Mouse (Mus musculus): ENCODE measurements at regions not wholly inside any gene's neighbourhood (a gene's known extent, or its start where the extent isn't known, plus 50 kb on each side); places are given as distances from the start of the nearest gene placed in this dataset.

GRCm38 (mm10) chrX:12933294-12933807, 137.9 kb upstream of the Usp9x start:
- no peak overlapping the region for H3K4me2 ChIP-seq
- no peaks in the 10 kb centered on the region; the same call in none of the 2 replicates for H3K27me3 ChIP-seq (replicated peaks)
- H3K9me3 ChIP-seq (replicated peaks), result no peaks in the 10 kb centered on the region
- no peak for ATAC-seq (ENCODE audit: insufficient number of reproducible peaks, low FRiP score)
- H3K4me3 ChIP-seq, result no peak overlapping the region
- WGBS, result 81% methylated on average over 4 of the region's 4 CpGs
- H3K36me3 ChIP-seq, result no peaks in the 10 kb centered on the region
- H3K4me1 ChIP-seq (replicated peaks), result peaks cover 5% of the 10 kb centered on the region; the same call in 1 of the 2 replicates
- no peak overlapping the region for H3K27ac ChIP-seq (ENCODE audit: poor library complexity, severe bottlenecking)
- no peak overlapping the region for H3K9ac ChIP-seq

DNA sequence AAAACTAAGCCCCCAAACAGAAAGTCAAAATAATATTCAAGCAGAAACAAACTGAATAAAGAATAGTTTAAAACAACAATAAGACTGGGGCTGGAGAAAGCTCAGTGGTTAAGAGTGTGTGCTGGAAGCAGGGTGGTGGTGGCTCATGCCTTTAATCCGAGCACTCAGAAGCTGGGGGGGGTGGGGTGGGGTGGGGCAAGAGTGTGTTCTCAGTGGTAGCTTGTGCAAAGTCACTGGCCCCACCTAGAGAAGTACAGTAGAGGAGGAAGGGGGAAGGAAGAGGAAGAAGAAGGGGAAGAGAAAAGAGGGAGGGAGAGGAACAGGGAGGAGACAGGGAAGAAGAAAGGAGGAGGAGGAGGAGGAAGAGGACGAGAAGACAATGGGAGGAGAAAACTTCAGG, 141.1 kb upstream of the Usp9x start:
- Histone ChIP-seq H3K36me3 (no peaks in the 10 kb centered on the region), H3K9ac (no peak overlapping the region), H3K4me2 (no peak overlapping the region), H3K27ac (ENCODE audit: poor library complexity, severe bottlenecking) (no peak overlapping the region), H3K9me3 (replicated peaks) (no peaks in the 10 kb centered on the region), H3K27me3 (replicated peaks) (no peaks in the 10 kb centered on the region), H3K4me3 (no peak overlapping the region), H3K4me1 (replicated peaks) (peaks cover 21% of the 10 kb centered on the region)
- 0 out of 2 replicates have a peak, but pooled peaks have one; percentile 44 for ATAC-seq (ENCODE audit: insufficient number of reproducible peaks, low FRiP score)
- WGBS, result 51% methylated on average over 2 of the region's 2 CpGs

DNA sequence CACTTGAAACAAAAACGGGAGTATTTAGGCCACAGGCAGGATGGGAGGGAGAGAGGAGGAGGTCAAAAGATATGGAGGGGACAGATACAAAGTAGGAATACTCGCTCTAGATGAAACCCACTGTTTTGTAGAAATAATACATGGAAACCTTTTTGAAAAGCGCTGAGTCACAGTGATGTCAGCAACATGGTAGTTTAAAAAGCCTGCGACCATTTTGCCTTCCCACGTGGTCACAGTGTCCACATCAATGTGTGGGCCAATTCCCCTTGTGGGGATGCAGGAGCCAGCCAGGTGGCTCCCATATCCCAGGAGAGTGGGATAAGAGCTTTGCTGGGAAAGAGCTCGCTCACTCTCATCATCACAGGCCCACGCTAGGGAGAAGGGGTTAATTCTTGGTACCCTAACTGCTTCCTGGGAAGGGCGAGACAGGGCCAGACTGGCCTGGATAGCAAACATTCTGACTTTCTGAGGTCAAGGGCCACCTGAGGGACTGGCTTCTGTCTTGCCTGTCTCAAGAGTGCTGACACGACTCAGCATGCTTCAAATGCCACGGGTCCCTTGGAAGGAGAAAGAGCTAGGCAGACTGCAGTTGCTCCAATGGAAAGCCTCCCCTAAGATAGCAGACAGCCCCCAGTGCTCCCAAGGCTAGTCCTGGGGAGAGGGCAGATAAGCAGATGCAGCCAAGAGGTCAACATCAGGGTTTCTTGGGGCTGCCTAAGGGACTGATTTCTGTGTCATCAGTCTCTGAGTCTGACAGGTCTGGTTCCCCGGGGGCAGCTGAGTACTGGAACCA, 143.3 kb upstream of the Usp9x start:
- Histone ChIP-seq H3K4me2 (peak overlapping the region; percentile 21; the same call in 1 of the 2 replicates), H3K27ac (ENCODE audit: poor library complexity, severe bottlenecking) (peak overlapping the region; percentile 89), H3K36me3 (no peaks in the 10 kb centered on the region), H3K9ac (no peak overlapping the region), H3K27me3 (replicated peaks) (no peaks in the 10 kb centered on the region), H3K9me3 (replicated peaks) (no peaks in the 10 kb centered on the region), H3K4me1 (replicated peaks) (peaks cover 21% of the 10 kb centered on the region), H3K4me3 (no peak overlapping the region)
- WGBS, result 31% methylated on average over 11 of the region's 11 CpGs
- peak; percentile 85 for ATAC-seq (ENCODE audit: insufficient number of reproducible peaks, low FRiP score)

- H3K4me2 ChIP-seq, result no peak overlapping the region
- no peak for ATAC-seq (ENCODE audit: insufficient number of reproducible peaks, low FRiP score)
- no peak overlapping the region for H3K9ac ChIP-seq
- no peak overlapping the region for H3K27ac ChIP-seq (ENCODE audit: poor library complexity, severe bottlenecking)
- no peaks in the 10 kb centered on the region for H3K9me3 ChIP-seq (replicated peaks)
- H3K36me3 ChIP-seq, result no peaks in the 10 kb centered on the region
- no peaks in the 10 kb centered on the region for H3K27me3 ChIP-seq (replicated peaks)
- 71% methylated on average over 10 of the region's 10 CpGs for WGBS
- H3K4me3 ChIP-seq, result no peak overlapping the region
- H3K4me1 ChIP-seq (replicated peaks), result peaks cover 21% of the 10 kb centered on the region
These were observed 146.3 kb upstream of the Usp9x start for GRCm38 (mm10) chrX:12924705-12925644.

- ATAC-seq (ENCODE audit: insufficient number of reproducible peaks, low FRiP score), result no peak
- no peaks in the 10 kb centered on the region for H3K27me3 ChIP-seq (replicated peaks)
- WGBS, result 40% methylated on average over 3 of the region's 3 CpGs
- no peak overlapping the region for H3K27ac ChIP-seq (ENCODE audit: poor library complexity, severe bottlenecking)
- 0 out of 2 replicates have a peak, but pooled peaks cover 3% of the 10 kb centered on the region for H3K4me1 ChIP-seq (replicated peaks)
- H3K9me3 ChIP-seq (replicated peaks), result no peaks in the 10 kb centered on the region
- H3K9ac ChIP-seq, result no peak overlapping the region
- H3K4me3 ChIP-seq, result no peak overlapping the region
- H3K36me3 ChIP-seq, result no peaks in the 10 kb centered on the region
- no peak overlapping the region for H3K4me2 ChIP-seq
These were observed 151.7 kb upstream of the Usp9x start for GRCm38 (mm10) chrX:12919576-12919975.

DNA sequence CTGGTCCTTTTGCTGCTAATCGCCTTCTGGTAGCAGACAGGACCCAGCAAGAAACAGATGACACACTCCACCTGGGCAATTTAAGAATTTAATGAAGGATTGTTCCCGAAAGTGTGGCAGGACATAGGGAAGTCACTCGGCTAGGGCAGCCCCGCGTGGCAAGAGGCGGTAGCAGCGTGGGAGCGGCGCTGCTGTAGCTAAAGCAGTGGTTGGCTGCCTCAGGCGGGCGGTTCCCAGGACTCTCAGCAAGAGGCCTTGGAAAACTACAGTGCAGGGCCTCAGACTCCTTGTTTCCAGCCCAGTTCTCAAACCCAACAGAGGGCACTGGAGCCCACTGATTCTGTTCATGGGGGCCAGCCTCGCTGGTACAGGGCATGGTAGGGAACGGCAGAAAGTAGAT, 154.2 kb upstream of the Usp9x start:
- H3K27ac ChIP-seq (ENCODE audit: poor library complexity, severe bottlenecking), result peak overlapping the region; percentile 66
- peak overlapping the region; percentile 63 for H3K4me2 ChIP-seq
- H3K4me3 ChIP-seq, result peak overlapping the region; percentile 28
- H3K9ac ChIP-seq, result peak overlapping the region; percentile 48; the same call in 1 of the 2 replicates
- WGBS, result 19% methylated on average over 13 of the region's 13 CpGs
- no peak for ATAC-seq (ENCODE audit: insufficient number of reproducible peaks, low FRiP score)
- no peaks in the 10 kb centered on the region for H3K36me3 ChIP-seq
- H3K27me3 ChIP-seq (replicated peaks), result no peaks in the 10 kb centered on the region
- H3K9me3 ChIP-seq (replicated peaks), result no peaks in the 10 kb centered on the region
- 0 out of 2 replicates have a peak, but pooled peaks cover 3% of the 10 kb centered on the region for H3K4me1 ChIP-seq (replicated peaks)

DNA sequence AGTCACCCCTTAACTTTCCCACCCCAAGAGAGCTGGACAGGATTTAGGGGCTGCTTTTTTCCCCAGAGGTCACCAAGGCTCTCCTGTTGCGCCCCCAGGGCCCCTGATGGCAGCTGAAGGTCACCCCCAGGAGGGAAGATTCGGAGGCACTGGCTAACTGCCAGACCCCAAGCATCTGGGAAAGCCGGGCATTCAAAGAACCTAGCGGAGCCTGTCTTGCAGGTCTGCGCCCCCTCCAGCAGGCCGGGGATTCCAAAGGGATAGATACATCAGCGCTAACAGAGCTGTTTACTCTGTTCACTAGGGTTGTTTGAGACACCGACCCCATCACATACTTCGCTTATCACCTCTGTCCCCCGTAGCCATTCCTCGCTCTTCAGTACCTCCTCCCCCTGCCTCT, 154.6 kb upstream of the Usp9x start:
- no peaks in the 10 kb centered on the region for H3K36me3 ChIP-seq
- no peaks in the 10 kb centered on the region for H3K27me3 ChIP-seq (replicated peaks)
- H3K4me3 ChIP-seq, result peak overlapping the region; percentile 28
- peak overlapping the region; percentile 66 for H3K27ac ChIP-seq (ENCODE audit: poor library complexity, severe bottlenecking)
- 28% methylated on average over 11 of the region's 11 CpGs for whole genome bisulfite sequencing
- ATAC-seq (ENCODE audit: insufficient number of reproducible peaks, low FRiP score), result no peak
- H3K9me3 ChIP-seq (replicated peaks), result no peaks in the 10 kb centered on the region
- peak overlapping the region; percentile 63 for H3K4me2 ChIP-seq
- H3K9ac ChIP-seq, result peak overlapping the region; percentile 48; the same call in 1 of the 2 replicates
- H3K4me1 ChIP-seq (replicated peaks), result 0 out of 2 replicates have a peak, but pooled peaks cover 3% of the 10 kb centered on the region

DNA sequence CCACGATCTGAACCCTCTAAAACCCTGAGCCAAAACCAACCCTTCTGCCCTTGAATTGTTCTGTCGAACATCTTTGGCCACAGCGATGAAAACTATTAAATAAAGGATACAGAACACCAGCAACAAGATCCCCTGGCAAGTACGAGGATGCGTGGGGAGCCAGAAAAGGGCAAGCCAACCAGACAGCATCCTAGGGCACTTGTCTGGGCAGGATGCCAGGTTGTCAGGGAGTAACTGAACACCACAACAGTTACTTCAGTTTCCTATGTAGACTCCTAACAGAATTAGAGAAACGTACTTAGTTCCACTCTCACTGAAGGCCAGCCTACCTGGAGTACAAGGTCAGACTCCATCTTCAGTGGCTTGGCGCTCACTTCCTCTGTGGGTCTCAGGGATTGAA, 138.4 kb upstream of the Med14 start:
- no peaks in the 10 kb centered on the region for H3K4me1 ChIP-seq (replicated peaks)
- no peaks in the 10 kb centered on the region for H3K9me3 ChIP-seq (replicated peaks)
- H3K27me3 ChIP-seq (replicated peaks), result no peaks in the 10 kb centered on the region
- no peak overlapping the region for H3K27ac ChIP-seq (ENCODE audit: poor library complexity, severe bottlenecking)
- H3K4me3 ChIP-seq, result no peak overlapping the region
- no peak for ATAC-seq (ENCODE audit: insufficient number of reproducible peaks, low FRiP score)
- no peak overlapping the region for H3K4me2 ChIP-seq
- WGBS, result 75% methylated on average over 7 of the region's 7 CpGs
- no peak overlapping the region for H3K9ac ChIP-seq
- H3K36me3 ChIP-seq, result no peaks in the 10 kb centered on the region

GRCm38 (mm10) chrX:12891468-12891867, 129.6 kb upstream of the Med14 start:
- Histone ChIP-seq H3K36me3 (no peaks in the 10 kb centered on the region), H3K27me3 (replicated peaks) (no peaks in the 10 kb centered on the region), H3K9ac (no peak overlapping the region), H3K4me3 (no peak overlapping the region), H3K4me2 (no peak overlapping the region), H3K27ac (ENCODE audit: poor library complexity, severe bottlenecking) (no peak overlapping the region), H3K9me3 (replicated peaks) (peaks cover 2% of the 10 kb centered on the region; the same call in 1 of the 2 replicates), H3K4me1 (replicated peaks) (no peaks in the 10 kb centered on the region)
- 62% methylated on average over 7 of the region's 7 CpGs for WGBS
- ATAC-seq (ENCODE audit: insufficient number of reproducible peaks, low FRiP score), result no peak

- peaks cover 2% of the 10 kb centered on the region; the same call in 1 of the 2 replicates for H3K9me3 ChIP-seq (replicated peaks)
- ATAC-seq (ENCODE audit: insufficient number of reproducible peaks, low FRiP score), result no peak
- 52% methylated on average over 2 of the region's 3 CpGs for WGBS
- H3K9ac ChIP-seq, result no peak overlapping the region
- H3K4me2 ChIP-seq, result no peak overlapping the region
- no peaks in the 10 kb centered on the region for H3K27me3 ChIP-seq (replicated peaks)
- H3K36me3 ChIP-seq, result no peaks in the 10 kb centered on the region
- no peaks in the 10 kb centered on the region for H3K4me1 ChIP-seq (replicated peaks)
- H3K27ac ChIP-seq (ENCODE audit: poor library complexity, severe bottlenecking), result no peak overlapping the region
- no peak overlapping the region for H3K4me3 ChIP-seq
These were observed 127.6 kb upstream of the Med14 start for GRCm38 (mm10) chrX:12889482-12889808.
